Mouse (Mus musculus) ES-Bruce4 (cell line): Measurements from ENCODE around the gene Fbxo21.

Source experiments
- CTCF ChIP-seq: IDR thresholded peaks from one replicate; pipeline ENCODE4 v1.8.1; 2011; ENCODE audit warnings: low read depth, low read length
- EP300 ChIP-seq: IDR thresholded peaks from 2 replicates; pipeline ENCODE4 v1.6.1; 2011; ENCODE audit warnings: low read depth, low read length; ENCODE audit not compliant: insufficient read depth
- POLR2A ChIP-seq: IDR thresholded peaks from one replicate; pipeline ENCODE4 v1.8.1; 2011; ENCODE audit warnings: low read length; ENCODE audit not compliant: insufficient read depth

DNA sequence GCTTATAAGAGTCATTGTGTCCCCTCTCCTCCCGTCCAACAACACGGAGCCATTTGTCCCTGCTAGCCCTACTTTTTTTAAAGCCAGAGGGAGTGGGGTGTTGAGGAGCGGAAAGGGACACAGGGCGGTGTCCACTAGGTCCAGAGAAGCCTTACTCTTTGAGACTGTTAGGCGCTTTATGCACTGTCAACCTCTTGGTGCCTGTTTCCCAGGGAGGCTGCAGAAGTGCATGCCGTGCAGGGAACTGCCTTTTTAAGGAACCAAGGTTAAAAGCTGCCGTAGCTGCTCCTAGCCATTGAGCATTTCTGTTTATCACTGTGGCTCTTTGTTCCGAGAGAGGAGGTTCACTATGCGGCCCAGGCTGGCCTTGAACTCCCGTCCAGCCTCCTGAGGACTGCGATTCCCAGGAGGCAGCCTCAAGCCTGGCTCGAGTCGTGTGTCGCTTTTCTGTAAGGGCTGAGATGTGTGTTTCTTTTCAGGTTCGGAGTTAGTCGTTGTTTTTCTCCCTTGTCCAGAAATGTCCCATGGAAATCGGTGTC is 1.7 kb downstream of the Fbxo21 start:
- TF ChIP-seq CTCF (no peak), EP300 (no peak), POLR2A (no peak)
